Mouse (Mus musculus): ENCODE measurements around the gene Smok3b.
"Not testable (repeated sequence)": the region's sequence is repeated elsewhere in the genome, so short reads cannot be mapped to it uniquely, and the experiment has no call there.

Smok3b gene

GRCm38 (mm10) chr5:138020961-138021479 is at the start of gene Smok3b, which contains the start of gene Smok3a:
TSS of gene Smok3b (plus strand) at chr5:138021429.
TSS of gene Smok3a (plus strand) at chr5:138021261.
- DNase-seq (ENCODE audit: extremely low spot score, low read depth, low spot score) = not testable (repeated sequence)

DNA sequence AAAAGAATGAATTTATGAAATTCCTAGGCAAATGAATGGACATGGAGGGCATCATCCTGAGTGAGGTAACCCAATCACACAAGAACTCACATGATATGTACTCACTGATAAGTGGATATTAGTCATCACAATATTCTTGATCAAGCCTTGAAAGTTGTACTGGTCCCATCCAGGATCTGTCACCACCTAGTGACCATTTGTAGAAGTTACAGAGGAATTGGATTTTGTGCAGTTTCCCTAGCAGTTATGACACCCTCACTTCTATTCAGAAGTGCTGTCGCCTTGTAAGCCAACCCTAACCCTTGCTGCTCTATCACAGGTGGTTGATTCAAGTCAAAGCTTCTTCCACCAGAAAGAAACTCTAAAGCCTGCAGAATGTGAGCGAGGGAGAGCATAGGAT is 48.1 kb upstream of the Smok3b start:
- DNase-seq (ENCODE audit: extremely low spot score, low read depth, low spot score) = no peak

DNA sequence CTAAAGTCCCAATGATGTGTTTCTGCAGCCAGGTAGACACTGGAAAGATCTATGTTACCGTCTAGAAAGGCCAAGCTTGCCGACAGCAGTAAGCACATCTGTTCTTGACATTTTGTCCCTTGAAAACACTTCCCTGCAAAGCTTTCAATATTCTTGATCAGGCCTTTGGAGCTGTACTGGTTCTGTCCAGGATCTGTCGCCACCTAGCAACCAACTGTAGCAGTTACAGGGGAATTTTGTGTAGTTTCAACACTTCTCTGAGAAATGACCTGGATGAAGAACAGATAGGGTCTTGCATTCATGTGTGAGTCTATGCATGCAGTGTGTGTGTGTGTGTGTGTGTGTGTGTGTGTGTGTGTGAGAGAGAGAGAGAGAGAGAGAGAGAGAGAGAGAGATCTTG is 47.5 kb upstream of the Smok3b start:
- no peak for DNase-seq (ENCODE audit: extremely low spot score, low read depth, low spot score)

GRCm38 (mm10) chr5:137974724-137975123 is 46.5 kb upstream of the Smok3b start:
- DNase-seq (ENCODE audit: extremely low spot score, low read depth, low spot score) = no peak

- no peak for DNase-seq (ENCODE audit: extremely low spot score, low read depth, low spot score)
Observed at GRCm38 (mm10) chr5:137975434-137975833, 45.8 kb upstream of the Smok3b start.

DNA sequence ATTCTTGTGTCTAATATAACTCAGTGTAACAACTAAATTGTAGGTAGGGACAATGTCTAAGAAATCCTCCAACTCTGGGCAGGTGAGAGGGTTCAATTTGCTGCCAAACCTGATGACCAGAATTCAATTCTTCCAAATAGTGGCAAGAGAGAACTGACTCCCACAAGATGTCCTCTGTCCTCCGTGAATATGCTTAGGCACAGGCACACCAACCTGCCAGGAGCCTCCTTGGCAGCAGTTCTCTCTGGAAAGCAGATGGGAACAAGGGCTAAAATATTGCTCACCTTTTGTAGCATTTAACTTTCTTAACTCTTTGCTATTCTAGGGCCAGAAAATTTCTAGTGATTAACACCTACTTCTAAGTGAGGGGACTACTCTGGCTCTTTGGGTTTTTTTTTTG is 43.9 kb upstream of the Smok3b start:
- DNase-seq (ENCODE audit: extremely low spot score, low read depth, low spot score) = no peak

GRCm38 (mm10) chr5:137979081-137979480 is 42.1 kb upstream of the Smok3b start:
- no peak for DNase-seq (ENCODE audit: extremely low spot score, low read depth, low spot score)

DNA sequence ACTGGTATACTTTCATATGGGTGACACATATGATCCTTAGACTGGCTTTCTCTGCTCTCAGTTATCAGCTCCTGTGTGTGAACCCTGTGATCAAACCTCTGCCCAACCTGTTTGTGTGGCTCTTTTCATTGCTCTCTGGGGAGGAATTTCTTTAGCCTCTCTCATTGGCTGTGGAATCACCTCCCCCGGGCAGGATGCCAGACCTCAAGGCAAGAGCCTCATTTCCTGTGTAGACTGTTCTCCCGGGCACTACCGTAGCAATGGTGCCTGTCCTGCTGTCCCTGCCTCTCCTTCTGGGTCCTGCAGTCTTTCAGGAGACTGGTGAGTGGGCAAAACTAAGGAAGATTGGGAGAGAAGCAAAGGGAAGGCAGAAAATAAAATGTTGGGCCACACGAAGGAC is 39.9 kb upstream of the Smok3b start, which contains the start of gene Azgp1:
Gene Azgp1, plus strand, starts transcription at position 221 of the 400 bp plus-strand sequence.
- DNase-seq (ENCODE audit: extremely low spot score, low read depth, low spot score) = no peak

DNA sequence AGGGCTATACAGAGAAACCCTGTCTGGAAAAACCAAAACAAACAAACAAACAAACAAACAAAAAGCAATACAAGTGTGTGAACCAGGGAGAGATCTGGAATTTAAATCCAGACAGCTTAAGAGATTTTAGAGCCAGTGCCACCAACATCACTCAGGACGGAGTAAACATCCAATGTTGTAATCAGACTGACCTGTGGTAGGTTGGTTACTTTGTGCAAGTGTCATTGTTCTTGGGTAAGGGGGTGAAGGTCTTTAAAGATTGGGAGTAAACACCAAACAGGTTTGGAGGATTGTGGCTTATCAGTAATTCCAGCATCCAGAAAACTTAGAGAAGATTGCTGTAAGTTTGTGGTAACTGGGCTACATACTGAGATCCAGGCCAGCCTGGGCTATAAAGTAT is 34.9 kb upstream of the Smok3b start:
- no peak for DNase-seq (ENCODE audit: extremely low spot score, low read depth, low spot score)

DNA sequence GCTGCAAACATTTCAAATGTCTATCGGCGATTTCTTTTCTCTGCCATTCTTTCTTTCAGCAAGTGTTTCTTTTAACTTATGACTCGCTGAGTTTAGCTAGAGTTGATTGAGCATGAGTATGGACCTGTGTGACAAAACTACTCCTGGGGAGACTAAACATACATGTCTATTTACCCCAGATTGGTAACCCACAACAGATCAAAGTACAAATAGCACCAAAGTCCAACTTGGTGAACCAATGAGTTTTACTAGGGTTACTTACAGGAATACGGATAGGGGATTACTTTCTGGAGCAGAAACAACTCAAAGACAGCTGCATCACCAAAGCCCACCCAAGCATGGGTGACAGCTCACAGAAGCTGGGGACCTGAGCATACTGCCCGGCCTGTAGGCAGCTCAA is 11.8 kb upstream of the Smok3b start:
- DNase-seq (ENCODE audit: extremely low spot score, low read depth, low spot score) = no peak

DNA sequence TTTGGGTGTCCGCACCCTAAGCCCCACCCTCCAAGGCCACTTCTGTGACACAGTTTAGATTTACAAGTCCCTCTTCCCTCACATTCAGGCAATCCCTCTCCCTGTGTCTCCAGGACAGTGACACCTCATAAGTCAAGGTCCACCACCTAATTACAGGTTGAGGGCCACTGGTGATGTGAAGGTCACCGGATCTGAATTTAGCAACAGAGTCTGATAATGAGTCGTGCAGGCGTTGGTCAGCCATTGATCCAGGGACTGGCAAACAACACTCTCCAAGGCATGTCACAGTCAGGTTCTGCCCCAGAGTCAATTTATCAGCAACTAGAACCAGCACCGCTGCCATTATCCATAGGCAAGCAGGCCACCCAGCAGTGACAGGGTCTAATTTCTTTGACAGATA is 8.8 kb upstream of the Smok3b start:
- no peak for DNase-seq (ENCODE audit: extremely low spot score, low read depth, low spot score)

GRCm38 (mm10) chr5:138016530-138016929 is 4.7 kb upstream of the Smok3b start:
- DNase-seq (ENCODE audit: extremely low spot score, low read depth, low spot score) = no peak

- DNase-seq (ENCODE audit: extremely low spot score, low read depth, low spot score) = no peak
Observed at GRCm38 (mm10) chr5:138016997-138017396, 4.2 kb upstream of the Smok3b start.

DNA sequence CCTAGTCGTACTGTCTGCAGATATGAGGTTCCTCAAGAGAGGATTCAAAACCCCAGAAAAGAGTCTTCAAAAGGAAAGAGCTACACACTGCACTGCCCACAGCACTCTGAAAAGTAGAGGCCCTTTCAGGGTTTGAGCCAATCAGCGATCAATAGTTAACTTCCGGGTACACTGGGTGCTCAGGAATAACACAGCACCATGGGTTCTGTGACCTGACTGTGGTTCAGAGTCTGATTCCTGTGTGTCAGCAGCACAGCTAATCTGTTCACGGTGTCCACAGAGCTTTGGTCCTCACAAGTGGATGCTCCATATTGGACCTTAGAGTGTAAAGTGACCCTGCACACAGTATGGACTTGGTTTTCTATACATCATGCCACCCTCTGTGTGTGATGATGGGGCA is 1.7 kb upstream of the Smok3b start:
- DNase-seq (ENCODE audit: extremely low spot score, low read depth, low spot score) = not testable (repeated sequence)

- not testable (repeated sequence) for DNase-seq (ENCODE audit: extremely low spot score, low read depth, low spot score)
Observed at GRCm38 (mm10) chr5:138052894-138053293, 31.7 kb downstream of the Smok3b start, which contains the start of gene Smok3c. TSS of gene Smok3c (plus strand) at chr5:138053194.

- no peak for DNase-seq (ENCODE audit: extremely low spot score, low read depth, low spot score)
Observed at GRCm38 (mm10) chr5:138073803-138074202, 52.6 kb downstream of the Smok3b start.

GRCm38 (mm10) chr5:138075684-138076083 is 54.5 kb downstream of the Smok3b start:
- no peak for DNase-seq (ENCODE audit: extremely low spot score, low read depth, low spot score)

DNA sequence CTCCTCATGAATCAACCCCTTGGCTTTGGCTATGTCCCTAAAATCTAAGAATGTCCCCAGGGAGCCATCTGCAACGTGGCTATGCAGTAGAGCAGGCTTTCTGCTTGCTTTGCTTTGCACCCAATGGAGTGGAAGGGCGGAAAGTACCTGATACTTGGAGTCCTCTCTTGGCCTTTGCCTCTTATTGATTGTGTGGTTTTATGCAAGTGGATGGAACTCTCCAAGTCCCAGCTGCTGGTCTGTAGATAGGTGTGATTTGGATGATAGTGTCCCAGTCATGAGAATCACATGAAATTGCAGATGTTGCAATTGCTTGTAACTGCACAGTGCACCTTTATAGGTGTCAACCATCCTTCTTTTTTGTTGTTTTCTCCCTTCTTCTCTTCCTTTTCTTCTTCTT is 54.9 kb downstream of the Smok3b start:
- DNase-seq (ENCODE audit: extremely low spot score, low read depth, low spot score) = no peak

- no peak for DNase-seq (ENCODE audit: extremely low spot score, low read depth, low spot score)
Observed at GRCm38 (mm10) chr5:138080456-138080855, 59.2 kb downstream of the Smok3b start.

DNA sequence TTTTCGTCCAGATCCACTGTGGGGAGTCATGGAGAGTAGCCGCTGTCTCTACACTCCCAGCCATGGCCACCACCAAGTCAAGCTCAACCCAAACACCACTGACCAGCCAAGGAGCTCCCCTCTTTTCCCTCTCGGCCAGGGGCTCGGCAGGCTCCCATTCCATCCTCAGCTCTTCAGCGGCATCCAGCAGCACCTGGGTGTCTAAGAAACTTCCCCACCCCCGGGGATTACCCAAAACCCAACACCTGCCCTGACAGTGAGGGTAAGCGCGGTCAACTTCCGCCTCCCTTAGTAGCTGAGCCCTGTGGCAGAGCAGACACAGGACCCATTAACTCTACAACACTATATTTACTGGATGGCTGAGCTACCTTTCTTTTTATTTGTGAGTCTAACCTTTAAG is 60.2 kb downstream of the Smok3b start:
- DNase-seq (ENCODE audit: extremely low spot score, low read depth, low spot score) = no peak

DNA sequence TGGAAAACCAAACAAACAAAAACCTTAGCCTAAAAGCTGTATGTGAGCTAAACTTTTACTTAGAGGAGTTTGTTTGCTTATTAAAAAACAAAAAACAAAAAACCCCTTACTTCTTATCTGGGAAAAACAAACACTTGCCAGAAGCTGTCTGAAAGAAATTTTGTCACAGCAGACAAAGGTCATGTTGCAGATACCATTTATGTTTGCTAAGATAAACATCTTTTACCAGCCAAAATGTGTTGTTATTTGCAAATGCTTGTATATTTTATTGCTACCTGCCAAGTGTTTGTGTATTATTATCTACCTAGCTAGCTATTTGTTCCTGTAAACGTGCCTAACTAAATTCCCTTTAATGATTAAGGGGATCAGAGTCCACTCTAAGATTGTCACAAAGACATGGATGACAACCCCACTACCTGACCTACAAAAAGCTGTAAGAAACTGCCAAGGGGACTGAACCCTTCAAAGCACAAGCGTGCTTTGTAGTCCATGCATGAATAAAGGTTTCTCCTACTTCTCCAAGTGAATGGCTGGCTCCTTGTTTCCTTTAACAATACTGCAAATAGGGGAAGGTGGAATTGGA is 62.2 kb downstream of the Smok3b start:
- DNase-seq (ENCODE audit: extremely low spot score, low read depth, low spot score) = no peak

- no peak for DNase-seq (ENCODE audit: extremely low spot score, low read depth, low spot score)
Observed at GRCm38 (mm10) chr5:138083936-138084335, 62.7 kb downstream of the Smok3b start.

GRCm38 (mm10) chr5:138084507-138084906 is 63.3 kb downstream of the Smok3b start:
- no peak for DNase-seq (ENCODE audit: extremely low spot score, low read depth, low spot score)

Measured in hindlimb bud, embryonic 11.5 days (tissue).